Mouse (Mus musculus) left cerebral cortex, postnatal 14 days (tissue): Measurements from ENCODE around the gene Gm10563. TPM values are rescaled to one million over a fixed set of nuclear protein-coding genes. Genes with fewer than 3 reads are reported as not detected.
A peak's percentile ranks its signal among the peaks of the same experiment; 100 is the strongest.

Experiments used
- DNase-seq, 2 experiments: peaks; one replicate each; pipeline ENCODE4 v3.0.0; 2021 to 2022; ENCODE audit warnings: low spot score in 2 of 2, mixed read lengths in 1 of 2
- intact Hi-C: fragments of 180-260 bp; cut with DNase I; formaldehyde crosslinking; loops from one replicate; pipeline ENCODE4 v1.15.1; 2025
- total RNA-seq, 2 experiments: library from RNA; stranded (reverse); gene quantifications; 2 replicates each; pipeline ENCODE4 v1.2.3; 2021

Gm10563 gene
- total RNA-seq, 2 experiments from 2014 or later, result not detected

- DNase-seq, result no peak
- intact Hi-C loops, result no loop called here
Observed at GRCm38 (mm10) chr4:155654183-155654455, 8.9 kb upstream of the Gm10563 start.

GRCm38 (mm10) chr4:155653451-155654182 is 8.4 kb upstream of the Gm10563 start:
- no peak for DNase-seq
- intact Hi-C loops, result no loop called here

- DNase-seq, result no peak
- intact Hi-C loops, result no loop called here
Observed at GRCm38 (mm10) chr4:155653086-155653450, 7.9 kb upstream of the Gm10563 start, which contains the start of gene Mmp23. Mmp23 (minus strand) TSS chr4:155653384.

- DNase-seq, result no peak
- intact Hi-C loops, result no loop called here
Observed at GRCm38 (mm10) chr4:155652283-155653085, 7.3 kb upstream of the Gm10563 start.

- DNase-seq, result no peak
- intact Hi-C loops, result no loop called here
Observed at GRCm38 (mm10) chr4:155651553-155652269, 6.5 kb upstream of the Gm10563 start.

- intact Hi-C loops, result no loop called here
- no peak for DNase-seq
Observed at GRCm38 (mm10) chr4:155649355-155649754, 4.1 kb upstream of the Gm10563 start.

GRCm38 (mm10) chr4:155645721-155646120 is 513 bp upstream of the Gm10563 start:
- intact Hi-C loops, result no loop called here
- DNase-seq, result no peak

GRCm38 (mm10) chr4:155643531-155643930 is 1.7 kb downstream of the Gm10563 start:
- intact Hi-C loops, result no loop called here
- no peak for DNase-seq

- no peak for DNase-seq
- intact Hi-C loops, result no loop called here
Observed at GRCm38 (mm10) chr4:155635766-155636499, 9.3 kb downstream of the Gm10563 start.

GRCm38 (mm10) chr4:155630267-155630666 is 14.9 kb downstream of the Gm10563 start:
- no peak for DNase-seq
- intact Hi-C loops, result no loop called here

- DNase-seq, result peak; percentile 98
- intact Hi-C loops, result loop anchor here (5.0 kb wide), 2 partner anchors 43 to 78 kb away; partner anchors contain the start of genes Mib2 and Ssu72
Observed at GRCm38 (mm10) chr4:155624338-155625291, 20.6 kb downstream of the Gm10563 start, which contains the start of gene Cdk11b. Cdk11b (plus strand) TSS chr4:155624854.

GRCm38 (mm10) chr4:155618321-155618720 is 26.9 kb downstream of the Gm10563 start:
- no peak for DNase-seq
- intact Hi-C loops, result no loop called here

- no peak for DNase-seq
- intact Hi-C loops, result no loop called here
Observed at GRCm38 (mm10) chr4:155613264-155613663, 31.9 kb downstream of the Gm10563 start.

GRCm38 (mm10) chr4:155611860-155612259 is 33.3 kb downstream of the Gm10563 start:
- intact Hi-C loops, result no loop called here
- DNase-seq, result no peak

GRCm38 (mm10) chr4:155606825-155607224 is 38.4 kb downstream of the Gm10563 start:
- intact Hi-C loops, result no loop called here
- DNase-seq, result no peak

GRCm38 (mm10) chr4:155605132-155605531 is 40.1 kb downstream of the Gm10563 start:
- DNase-seq, result no peak
- intact Hi-C loops, result no loop called here

- no peak for DNase-seq
- intact Hi-C loops, result no loop called here
Observed at GRCm38 (mm10) chr4:155603801-155604200, 41.4 kb downstream of the Gm10563 start.

GRCm38 (mm10) chr4:155602753-155603152 is 42.5 kb downstream of the Gm10563 start:
- no peak for DNase-seq
- intact Hi-C loops, result no loop called here
